Mouse (Mus musculus) forebrain, postnatal 0 days (tissue): ENCODE measurements around the gene Pdgfc. TPM values are rescaled to one million over a fixed set of nuclear protein-coding genes. Genes with fewer than 3 reads are reported as not detected.

Source experiments
- ATAC-seq: fragments of 200-750 bp; cut with Nextera tagmentation; 2 replicates; pipeline ENCODE4 v1.8.0; 2017; ENCODE audit warnings: mild to moderate bottlenecking, moderate library complexity
- DNase-seq: peaks from one replicate; pipeline ENCODE4 v3.0.0-alpha.2; 2015
- H3K27ac ChIP-seq: fragments of 300-500 bp; sonication (generic); 2 replicates; pipeline ENCODE4 v1.5.1; 2014; ENCODE audit warnings: low read depth, mild to moderate bottlenecking, antibody characterized with exemption, low read length, moderate library complexity, mixed read lengths
- H3K27me3 ChIP-seq: fragments of 300-500 bp; sonication (generic); 2 replicates; pipeline ENCODE4 v1.6.1; 2014; ENCODE audit warnings: mild to moderate bottlenecking, low read length, mixed read lengths; ENCODE audit not compliant: insufficient read depth
- H3K36me3 ChIP-seq: fragments of 300-500 bp; sonication (generic); 2 replicates; pipeline ENCODE4 v1.6.1; 2014; ENCODE audit warnings: mild to moderate bottlenecking, moderate library complexity; ENCODE audit not compliant: insufficient read depth
- H3K4me1 ChIP-seq: fragments of 300-500 bp; sonication (generic); 2 replicates; pipeline ENCODE4 v1.6.1; 2014; ENCODE audit warnings: antibody characterized with exemption; ENCODE audit not compliant: insufficient read depth
- H3K4me2 ChIP-seq: fragments of 300-500 bp; sonication (generic); 2 replicates; pipeline ENCODE4 v1.6.1; 2014; ENCODE audit warnings: low read depth, mild to moderate bottlenecking, moderate library complexity
- H3K4me3 ChIP-seq: fragments of 300-500 bp; sonication (generic); 2 replicates; pipeline ENCODE4 v1.5.1; 2014; ENCODE audit warnings: low read depth, low read length, mixed read lengths
- H3K9ac ChIP-seq: fragments of 300-500 bp; sonication (generic); 2 replicates; pipeline ENCODE4 v1.6.1; 2014; ENCODE audit warnings: mild to moderate bottlenecking
- H3K9me3 ChIP-seq: fragments of 300-500 bp; sonication (generic); 2 replicates; pipeline ENCODE4 v1.6.1; 2016; ENCODE audit warnings: low read length
- CTCF ChIP-seq: sonication (generic); IDR thresholded peaks from 2 replicates; pipeline ENCODE4 v1.5.1; 2016; ENCODE audit warnings: antibody characterized with exemption, control low read depth, low read depth
- WGBS: fragments of 180-500 bp; shearing (Covaris S2); extraction: QIAGEN DNeasy Blood & Tissue Kit; methylation state at CpG from one replicate; pipeline ENCODE4 v1.1.7; 2014; 5-methylcytosine and 5-hydroxymethylcytosine counted together
- polyA plus RNA-seq: library from polyadenylated mRNA; unstranded; fragments of >200 nt; fragmentation: Nextera tagmentation; extraction: Ambion mirVana; gene quantifications from 2 replicates; pipeline ENCODE4 v1.2.1, GENCODE M21; 2015
- total RNA-seq: library from RNA; depleted of rRNA; stranded (reverse); fragments of >200 nt; gene quantifications from 2 replicates; pipeline ENCODE4 v1.2.3, GENCODE M21; 2014

Gene Pdgfc
- total and polyA plus RNA-seq, 2 experiments from 2014 or later: 4.8 to 6.3 TPM

DNA sequence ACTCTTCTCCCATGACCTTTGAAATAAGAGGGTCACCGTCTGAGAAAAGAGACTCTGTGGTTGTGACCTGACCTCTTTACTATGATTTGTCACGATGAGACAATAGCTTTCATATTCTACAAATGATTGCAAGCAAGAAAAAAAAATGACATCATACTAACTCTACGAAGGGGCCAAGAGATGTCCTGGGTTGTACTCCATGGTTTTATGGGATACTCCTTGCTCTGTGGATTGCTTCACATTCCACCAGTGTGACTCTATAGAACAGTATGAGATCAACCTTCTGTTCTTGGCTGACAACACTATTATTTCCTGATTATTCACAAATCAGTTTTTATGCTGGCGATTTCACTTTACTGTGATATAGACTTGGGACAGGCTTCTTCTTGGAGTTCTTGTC lies 4.2 kb upstream of the Pdgfc start:
- DNase-seq (no peak), ATAC-seq (no peak)
- no peak overlapping the region for H3K4me2 ChIP-seq
- H3K4me3 ChIP-seq: no peak overlapping the region
- no peaks in the 10 kb centered on the region for H3K4me1 ChIP-seq
- H3K9ac ChIP-seq: no peak overlapping the region
- 82% methylated on average over 4 of the region's 4 CpGs for WGBS
- no peak overlapping the region for H3K27ac ChIP-seq
- TF ChIP-seq CTCF: no peak
- H3K27me3 ChIP-seq: no peaks in the 10 kb centered on the region
- H3K9me3 ChIP-seq: no peaks in the 10 kb centered on the region
- H3K36me3 ChIP-seq: no peaks in the 10 kb centered on the region

DNA sequence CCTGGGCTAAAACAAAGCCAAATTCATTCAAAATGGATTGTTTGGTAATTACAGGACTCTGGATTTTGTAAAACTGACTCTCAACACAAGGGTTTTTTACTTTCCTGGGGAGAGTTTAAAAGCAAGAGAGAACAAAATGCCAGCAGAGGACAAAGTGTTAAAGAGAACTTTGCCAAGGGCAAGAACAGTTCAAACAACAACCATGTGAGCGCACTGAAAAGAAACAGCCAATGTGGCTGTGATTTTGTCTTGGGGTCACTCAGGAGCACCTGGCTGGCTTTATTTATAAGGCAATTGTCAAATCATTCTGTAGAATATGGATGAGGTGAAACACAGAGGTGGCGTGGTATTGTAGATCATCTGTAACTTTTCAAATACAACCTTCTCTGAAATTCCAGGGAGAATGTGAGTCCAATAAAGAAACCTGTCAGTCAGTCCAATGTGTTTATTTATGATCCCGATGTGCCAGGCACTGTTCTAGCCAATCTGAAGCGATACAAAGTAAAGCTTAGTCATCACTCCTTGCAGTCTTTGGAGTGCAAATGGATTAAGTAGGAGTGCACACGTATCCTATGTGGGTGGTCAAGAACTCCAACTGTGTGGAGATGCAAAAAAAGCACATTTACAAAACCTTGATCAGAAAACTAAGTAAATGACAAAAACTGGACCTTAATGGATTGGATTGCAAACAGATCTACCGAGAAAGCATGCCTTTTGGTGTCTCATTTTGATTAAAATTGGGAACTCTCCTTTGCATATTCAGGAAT lies 1.7 kb upstream of the Pdgfc start:
- no peaks in the 10 kb centered on the region for H3K9me3 ChIP-seq
- H3K27ac ChIP-seq: no peak overlapping the region
- WGBS: 54% methylated on average over 6 of the region's 6 CpGs
- H3K4me1 ChIP-seq: peaks cover 5% of the 10 kb centered on the region; the same call in 1 of the 2 replicates
- ATAC-seq (no peak), DNase-seq (no peak)
- no peaks in the 10 kb centered on the region for H3K36me3 ChIP-seq
- no peak overlapping the region for H3K9ac ChIP-seq
- no peak overlapping the region for H3K4me3 ChIP-seq
- H3K27me3 ChIP-seq: no peaks in the 10 kb centered on the region
- no peak for TF ChIP-seq CTCF
- no peak overlapping the region for H3K4me2 ChIP-seq

DNA sequence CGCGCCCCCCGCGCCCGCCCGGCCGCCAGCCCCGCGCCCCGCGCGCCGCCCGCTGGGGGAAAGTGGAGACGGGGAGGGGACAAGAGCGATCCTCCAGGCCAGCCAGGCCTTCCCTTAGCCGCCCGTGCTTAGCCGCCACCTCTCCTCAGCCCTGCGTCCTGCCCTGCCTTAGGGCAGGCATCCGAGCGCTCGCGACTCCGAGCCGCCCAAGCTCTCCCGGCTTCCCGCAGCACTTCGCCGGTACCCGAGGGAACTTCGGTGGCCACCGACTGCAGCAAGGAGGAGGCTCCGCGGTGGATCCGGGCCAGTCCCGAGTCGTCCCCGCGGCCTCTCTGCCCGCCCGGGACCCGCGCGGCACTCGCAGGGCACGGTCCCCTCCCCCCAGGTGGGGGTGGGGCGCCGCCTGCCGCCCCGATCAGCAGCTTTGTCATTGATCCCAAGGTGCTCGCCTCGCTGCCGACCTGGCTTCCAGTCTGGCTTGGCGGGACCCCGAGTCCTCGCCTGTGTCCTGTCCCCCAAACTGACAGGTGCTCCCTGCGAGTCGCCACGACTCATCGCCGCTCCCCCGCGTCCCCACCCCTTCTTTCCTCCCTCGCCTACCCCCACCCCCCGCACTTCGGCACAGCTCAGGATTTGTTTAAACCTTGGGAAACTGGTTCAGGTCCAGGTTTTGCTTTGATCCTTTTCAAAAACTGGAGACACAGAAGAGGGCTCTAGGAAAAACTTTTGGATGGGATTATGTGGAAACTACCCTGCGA lies 517 bp downstream of the Pdgfc start:
- Histone ChIP-seq H3K4me3 (peak overlapping the region; percentile 70), H3K4me1 (peaks cover 5% of the 10 kb centered on the region; the same call in 1 of the 2 replicates), H3K36me3 (no peaks in the 10 kb centered on the region), H3K27ac (peak overlapping the region; percentile 77), H3K9me3 (no peaks in the 10 kb centered on the region), H3K4me2 (peak overlapping the region; percentile 67), H3K9ac (peak overlapping the region; percentile 77), H3K27me3 (no peaks in the 10 kb centered on the region)
- DNase-seq (peak; percentile 67), ATAC-seq (peak; percentile 85)
- WGBS: under 1% methylated on average over 49 of the region's 68 CpGs
- no peak; the same call in none of the 2 replicates for TF ChIP-seq CTCF

DNA sequence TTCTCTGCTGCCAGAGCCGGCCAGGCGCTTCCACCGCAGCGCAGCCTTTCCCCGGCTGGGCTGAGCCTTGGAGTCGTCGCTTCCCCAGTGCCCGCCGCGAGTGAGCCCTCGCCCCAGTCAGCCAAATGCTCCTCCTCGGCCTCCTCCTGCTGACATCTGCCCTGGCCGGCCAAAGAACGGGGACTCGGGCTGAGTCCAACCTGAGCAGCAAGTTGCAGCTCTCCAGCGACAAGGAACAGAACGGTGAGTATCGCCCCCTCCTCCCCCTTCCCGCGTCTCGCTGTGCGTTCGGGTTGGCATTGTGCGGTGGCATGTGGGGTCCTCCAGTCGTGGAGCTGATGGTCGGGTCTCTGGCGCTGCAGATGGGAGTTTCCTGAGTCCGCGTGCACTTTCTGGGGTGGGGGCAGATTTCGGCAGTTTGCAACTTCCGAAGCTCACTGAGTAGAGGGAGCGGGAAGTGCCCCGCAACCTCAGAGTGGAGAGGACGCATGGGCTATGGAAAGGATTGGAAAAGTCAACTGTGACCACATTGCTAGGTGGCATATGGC lies 1.2 kb downstream of the Pdgfc start:
- ATAC-seq (peak; percentile 40), DNase-seq (peak; percentile 57)
- TF ChIP-seq CTCF: no peak
- peak overlapping the region; percentile 70 for H3K4me3 ChIP-seq
- H3K9ac ChIP-seq: peak overlapping the region; percentile 77
- H3K4me2 ChIP-seq: peak overlapping the region; percentile 67
- peak overlapping the region; percentile 77 for H3K27ac ChIP-seq
- under 1% methylated on average over 34 of the region's 34 CpGs for WGBS
- peaks cover 5% of the 10 kb centered on the region; the same call in 1 of the 2 replicates for H3K4me1 ChIP-seq
- H3K27me3 ChIP-seq: no peaks in the 10 kb centered on the region
- no peaks in the 10 kb centered on the region for H3K9me3 ChIP-seq
- no peaks in the 10 kb centered on the region for H3K36me3 ChIP-seq

DNA sequence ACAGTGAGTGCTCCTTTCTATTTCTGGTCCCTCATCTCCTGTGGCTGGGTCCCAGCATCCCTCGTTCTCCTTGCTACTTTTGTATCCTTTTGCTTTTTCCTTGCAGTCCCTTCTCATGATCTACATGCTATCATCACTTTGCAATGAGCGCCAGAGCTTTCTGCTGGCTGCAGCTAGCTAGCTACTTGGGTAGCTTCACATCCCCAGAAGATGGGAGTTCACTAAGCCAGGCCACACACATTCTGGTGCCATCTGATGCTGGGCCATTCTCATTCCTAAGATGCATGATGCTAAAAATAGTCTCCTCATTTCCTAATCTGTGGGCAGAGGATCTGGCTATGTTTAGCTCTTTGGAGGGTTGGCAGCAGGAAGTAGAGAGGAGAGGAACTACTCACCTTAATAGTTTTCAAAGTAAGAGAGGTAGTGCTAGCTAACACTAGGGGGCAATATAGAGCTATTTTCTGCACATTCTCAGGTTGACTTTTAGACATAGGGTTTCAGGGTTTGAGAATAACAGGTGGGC lies 3.0 kb downstream of the Pdgfc start:
- peak overlapping the region; percentile 35; the same call in 1 of the 2 replicates for H3K27ac ChIP-seq
- peak; percentile 72 for TF ChIP-seq CTCF
- DNase-seq (peak; percentile 71), ATAC-seq (0 out of 2 replicates have a peak, but pooled peaks have one; percentile 19)
- H3K36me3 ChIP-seq: no peaks in the 10 kb centered on the region
- H3K9me3 ChIP-seq: no peaks in the 10 kb centered on the region
- H3K4me1 ChIP-seq: peaks cover 5% of the 10 kb centered on the region; the same call in 1 of the 2 replicates
- H3K4me3 ChIP-seq: peak overlapping the region; percentile 23
- H3K27me3 ChIP-seq: no peaks in the 10 kb centered on the region
- WGBS: 40% methylated on average over 2 of the region's 2 CpGs
- H3K9ac ChIP-seq: 0 out of 2 replicates have a peak overlapping the region, but pooled peaks have one; percentile 6
- peak overlapping the region; percentile 67 for H3K4me2 ChIP-seq

DNA sequence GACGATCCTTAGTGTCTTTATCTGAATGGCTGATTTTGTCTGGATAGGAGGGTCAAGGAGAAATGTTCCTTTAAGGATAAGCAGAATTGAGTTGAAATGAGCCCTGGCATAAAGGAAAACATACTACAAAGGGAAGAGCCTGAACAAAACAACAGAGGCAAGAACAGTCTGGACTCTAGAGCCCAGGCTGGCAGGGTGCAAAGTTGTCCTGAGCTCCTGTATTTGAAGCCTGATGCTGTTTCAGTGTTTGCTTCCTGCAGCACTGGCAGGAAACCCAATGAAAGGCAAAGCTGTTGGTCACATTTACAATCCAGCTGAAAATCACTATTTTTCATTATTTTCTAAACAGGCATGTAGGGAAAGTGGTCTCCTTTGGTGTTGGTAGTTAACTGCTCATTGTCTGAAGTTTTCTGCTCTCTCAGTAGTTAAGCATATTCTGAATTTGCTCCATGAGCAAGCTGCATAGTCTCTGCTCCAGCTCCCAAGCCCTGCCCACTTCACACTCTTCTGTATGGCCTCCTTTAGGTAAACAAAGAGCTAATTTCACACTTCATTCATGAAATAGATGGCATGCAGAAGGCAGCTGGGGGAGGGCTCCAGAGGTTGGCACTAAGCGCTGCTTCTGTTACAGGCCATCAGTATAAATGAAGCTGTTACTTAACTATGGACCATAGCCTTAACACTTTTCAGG lies 8.6 kb downstream of the Pdgfc start:
- DNase-seq (no peak), ATAC-seq (peak; percentile 29; the same call in 1 of the 2 replicates)
- Histone ChIP-seq H3K4me2 (no peak overlapping the region), H3K36me3 (no peaks in the 10 kb centered on the region), H3K4me1 (0 out of 2 replicates have a peak, but pooled peaks cover 4% of the 10 kb centered on the region), H3K27me3 (no peaks in the 10 kb centered on the region), H3K27ac (no peak overlapping the region), H3K9me3 (no peaks in the 10 kb centered on the region), H3K9ac (no peak overlapping the region), H3K4me3 (no peak overlapping the region)
- 48% methylated on average over 2 of the region's 2 CpGs for whole genome bisulfite sequencing
- no peak for TF ChIP-seq CTCF
